7 mouse cellular contexts compared by ENCODE assay signal in genomic region chr13:14522128-14522905, GRCm38 (mm10). TPM values are rescaled to one million over a fixed set of nuclear protein-coding genes. Genes with fewer than 3 reads are reported as not detected.
DNase-seq lines count a peak whose midpoint lies in the region; ATAC-seq lines count a peak whose summit lies in the region.

No protein-coding gene starts in this region.

- no peaks in the 10 kb centered on the region for H3K9me3 ChIP-seq in forebrain, embryonic 12.5 days
- H3K9me3 ChIP-seq in hindbrain, embryonic 16.5 days (ENCODE audit: control insufficient read depth, low read length) = no peaks in the 10 kb centered on the region
- H3K9me3 ChIP-seq in liver, embryonic 11.5 days (ENCODE audit: control insufficient read depth, low read length) = no peaks in the 10 kb centered on the region

- peak overlapping the region; percentile 81 for H3K4me2 ChIP-seq in forebrain, embryonic 12.5 days
- H3K4me2 ChIP-seq in hindbrain, embryonic 16.5 days (ENCODE audit: low read length) = peak overlapping the region; percentile 58
- H3K4me2 ChIP-seq in liver, embryonic 11.5 days = peak overlapping the region; percentile 83

- ATAC-seq in forebrain, embryonic 12.5 days (ENCODE audit: low FRiP score) = peak; percentile 93
- ATAC-seq in hindbrain, embryonic 16.5 days = peak; percentile 93
- peak; percentile 80 for ATAC-seq in liver, embryonic 11.5 days (replicated peaks; ENCODE audit: low FRiP score)

- peaks cover 4% of the 10 kb centered on the region for H3K4me1 ChIP-seq in forebrain, embryonic 12.5 days
- H3K4me1 ChIP-seq in hindbrain, embryonic 16.5 days (ENCODE audit: control insufficient read depth, insufficient read depth, low read depth, low read length) = peaks cover 12% of the 10 kb centered on the region
- peaks cover 10% of the 10 kb centered on the region for H3K4me1 ChIP-seq in liver, embryonic 11.5 days (replicated peaks; ENCODE audit: control insufficient read depth, insufficient read depth, low read length)

- peak; percentile 43 for DNase-seq in MEL-GATA-1-ER (ENCODE audit: extremely low read depth, low read depth)
- DNase-seq in c-Kit-positive CD71-negative TER-119-negative erythroid progenitor cells, embryonic 14.5 days (ENCODE audit: low read depth) = peak; percentile 3
- peak; percentile 37 for DNase-seq in liver, embryonic 11.5 days (ENCODE audit: low spot score)
- DNase-seq in retina, postnatal 1 day = peak; percentile 78
- DNase-seq in urinary bladder, postnatal 36 days (ENCODE audit: low spot score in 2 of 2) = no peak

- H3K27ac ChIP-seq in forebrain, embryonic 12.5 days = peak overlapping the region; percentile 83
- H3K27ac ChIP-seq in hindbrain, embryonic 16.5 days (ENCODE audit: low read depth, low read length) = peak overlapping the region; percentile 94
- H3K27ac ChIP-seq in liver, embryonic 11.5 days (ENCODE audit: low read depth, low read length) = no peak overlapping the region

- H3K36me3 ChIP-seq in forebrain, embryonic 12.5 days (replicated peaks) = no peaks in the 10 kb centered on the region
- H3K36me3 ChIP-seq in hindbrain, embryonic 16.5 days (ENCODE audit: control insufficient read depth, insufficient read depth, low read length) = no peaks in the 10 kb centered on the region
- H3K36me3 ChIP-seq in liver, embryonic 11.5 days (ENCODE audit: control insufficient read depth, insufficient read depth, low read length) = no peaks in the 10 kb centered on the region

- peak overlapping the region; percentile 65 for H3K9ac ChIP-seq in forebrain, embryonic 12.5 days
- H3K9ac ChIP-seq in hindbrain, embryonic 16.5 days (ENCODE audit: low read depth, low read length) = peak overlapping the region; percentile 85
- H3K9ac ChIP-seq in liver, embryonic 11.5 days (ENCODE audit: low read depth, low read length) = peak overlapping the region; percentile 10

- 1% methylated on average over 37 of the region's 38 CpGs for WGBS in forebrain, embryonic 12.5 days
- 0% methylated on average over 36 of the region's 38 CpGs for WGBS in hindbrain, embryonic 16.5 days
- WGBS in liver, embryonic 11.5 days = 3% methylated on average over 37 of the region's 38 CpGs

- peak overlapping the region; percentile 58 for H3K4me3 ChIP-seq in forebrain, embryonic 12.5 days (replicated peaks)
- H3K4me3 ChIP-seq in hindbrain, embryonic 16.5 days (ENCODE audit: low read length) = peak overlapping the region; percentile 55
- peak overlapping the region; percentile 48 for H3K4me3 ChIP-seq in liver, embryonic 11.5 days (ENCODE audit: low read depth, low read length)

- H3K27me3 ChIP-seq in forebrain, embryonic 12.5 days = peaks cover 14% of the 10 kb centered on the region
- H3K27me3 ChIP-seq in hindbrain, embryonic 16.5 days (replicated peaks; ENCODE audit: control insufficient read depth, insufficient read depth, low read length) = no peaks in the 10 kb centered on the region
- peaks cover 17% of the 10 kb centered on the region for H3K27me3 ChIP-seq in liver, embryonic 11.5 days (replicated peaks; ENCODE audit: control insufficient read depth, insufficient read depth, low read length)

RNA-seq across cellular contexts. Expression of gene Hecw1, which starts 0.7 kb away (rescaled TPM):
- 17.4 and 19.6 TPM in 2 replicates for polyA plus RNA-seq in forebrain, embryonic 12.5 days (2016; fragmentation: Nextera tagmentation; extraction: Ambion mirVana)
- 37.9 and 38.9 TPM in 2 replicates for polyA plus RNA-seq in hindbrain, embryonic 16.5 days (2015; fragmentation: Nextera tagmentation; extraction: Ambion mirVana)
- 0.15 and 0.44 TPM in 2 replicates for polyA plus RNA-seq in liver, embryonic 11.5 days (2014; fragmentation: Nextera tagmentation; extraction: Ambion mirVana)

Comparison
In these comparisons a context has a peak if more than half of its experiments do, and no peak if none do; other contexts are left out.
1. DNase-seq: peak in MEL-GATA-1-ER (single experiment), c-Kit-positive CD71-negative TER-119-negative erythroid progenitor cells, embryonic 14.5 days (single experiment), liver, embryonic 11.5 days (single experiment) and retina, postnatal 1 day (single experiment); none in urinary bladder, postnatal 36 days (0 of 2).
2. H3K9ac ChIP-seq: peak in every context shown above with its lines; median percentile 85 in hindbrain, embryonic 16.5 days; 65 in forebrain, embryonic 12.5 days; 10 in liver, embryonic 11.5 days.
3. RNA of gene Hecw1, which starts 0.7 kb away (polyA plus RNA-seq): 37.9 to 38.9 TPM in hindbrain, embryonic 16.5 days and 17.4 to 19.6 TPM in forebrain, embryonic 12.5 days; 0.15 to 0.44 TPM in liver, embryonic 11.5 days; every median in the first group is over 10 times any median in the second.
4. Peak in every context shown above with its lines, with median percentiles within 50 percentile points of each other: ATAC-seq, H3K4me2 ChIP-seq and H3K4me3 ChIP-seq.